Mouse (Mus musculus) forebrain, postnatal 0 days (tissue): ENCODE results near the gene Coasy. TPM values are rescaled to one million over a fixed set of nuclear protein-coding genes. Genes with fewer than 3 reads are reported as not detected.

Experiments used
- ATAC-seq: fragments of 200-750 bp; cut with Nextera tagmentation; 2 replicates; pipeline ENCODE4 v1.8.0; 2017; ENCODE audit warnings: mild to moderate bottlenecking, moderate library complexity
- DNase-seq: peaks from one replicate; pipeline ENCODE4 v3.0.0-alpha.2; 2015
- H3K27ac ChIP-seq: fragments of 300-500 bp; sonication (generic); 2 replicates; pipeline ENCODE4 v1.5.1; 2014; ENCODE audit warnings: low read depth, mild to moderate bottlenecking, antibody characterized with exemption, low read length, moderate library complexity, mixed read lengths
- H3K27me3 ChIP-seq: fragments of 300-500 bp; sonication (generic); 2 replicates; pipeline ENCODE4 v1.6.1; 2014; ENCODE audit warnings: mild to moderate bottlenecking, low read length, mixed read lengths; ENCODE audit not compliant: insufficient read depth
- H3K36me3 ChIP-seq: fragments of 300-500 bp; sonication (generic); 2 replicates; pipeline ENCODE4 v1.6.1; 2014; ENCODE audit warnings: mild to moderate bottlenecking, moderate library complexity; ENCODE audit not compliant: insufficient read depth
- H3K4me1 ChIP-seq: fragments of 300-500 bp; sonication (generic); 2 replicates; pipeline ENCODE4 v1.6.1; 2014; ENCODE audit warnings: antibody characterized with exemption; ENCODE audit not compliant: insufficient read depth
- H3K4me2 ChIP-seq: fragments of 300-500 bp; sonication (generic); 2 replicates; pipeline ENCODE4 v1.6.1; 2014; ENCODE audit warnings: low read depth, mild to moderate bottlenecking, moderate library complexity
- H3K4me3 ChIP-seq: fragments of 300-500 bp; sonication (generic); 2 replicates; pipeline ENCODE4 v1.5.1; 2014; ENCODE audit warnings: low read depth, low read length, mixed read lengths
- H3K9ac ChIP-seq: fragments of 300-500 bp; sonication (generic); 2 replicates; pipeline ENCODE4 v1.6.1; 2014; ENCODE audit warnings: mild to moderate bottlenecking
- H3K9me3 ChIP-seq: fragments of 300-500 bp; sonication (generic); 2 replicates; pipeline ENCODE4 v1.6.1; 2016; ENCODE audit warnings: low read length
- CTCF ChIP-seq: sonication (generic); IDR thresholded peaks from 2 replicates; pipeline ENCODE4 v1.5.1; 2016; ENCODE audit warnings: antibody characterized with exemption, control low read depth, low read depth
- WGBS: fragments of 180-500 bp; shearing (Covaris S2); extraction: QIAGEN DNeasy Blood & Tissue Kit; methylation state at CpG from one replicate; pipeline ENCODE4 v1.1.7; 2014; 5-methylcytosine and 5-hydroxymethylcytosine counted together
- polyA plus RNA-seq: library from polyadenylated mRNA; unstranded; fragments of >200 nt; fragmentation: Nextera tagmentation; extraction: Ambion mirVana; gene quantifications from 2 replicates; pipeline ENCODE4 v1.2.1, GENCODE M21; 2015
- total RNA-seq: library from RNA; depleted of rRNA; stranded (reverse); fragments of >200 nt; gene quantifications from 2 replicates; pipeline ENCODE4 v1.2.3, GENCODE M21; 2014; rRNA removed

The Coasy gene
- total and polyA plus RNA-seq, 2 experiments from 2014 or later = 40.2 to 40.7 TPM

- no peak overlapping the region for H3K27ac ChIP-seq
- no peaks in the 10 kb centered on the region for H3K4me1 ChIP-seq
- DNase-seq (no peak), ATAC-seq (no peak)
- TF ChIP-seq CTCF = no peak
- 84% methylated on average over 11 of the region's 11 CpGs for WGBS
- H3K9me3 ChIP-seq = no peaks in the 10 kb centered on the region
- H3K9ac ChIP-seq = no peak overlapping the region
- H3K4me3 ChIP-seq = no peak overlapping the region
- H3K36me3 ChIP-seq = peaks cover 20% of the 10 kb centered on the region
- H3K27me3 ChIP-seq = no peaks in the 10 kb centered on the region
- no peak overlapping the region for H3K4me2 ChIP-seq
Measured at GRCm38 (mm10) chr11:101128996-101129577, 46.7 kb downstream of the Coasy start.

GRCm38 (mm10) chr11:101130056-101130756 lies 47.8 kb downstream of the Coasy start:
- Histone ChIP-seq H3K27ac (no peak overlapping the region), H3K9ac (no peak overlapping the region), H3K4me3 (no peak overlapping the region), H3K36me3 (peaks cover 15% of the 10 kb centered on the region), H3K27me3 (no peaks in the 10 kb centered on the region), H3K4me1 (no peaks in the 10 kb centered on the region), H3K4me2 (no peak overlapping the region), H3K9me3 (no peaks in the 10 kb centered on the region)
- ATAC-seq (no peak), DNase-seq (no peak)
- no peak for TF ChIP-seq CTCF
- WGBS = 53% methylated on average over 18 of the region's 18 CpGs

DNA sequence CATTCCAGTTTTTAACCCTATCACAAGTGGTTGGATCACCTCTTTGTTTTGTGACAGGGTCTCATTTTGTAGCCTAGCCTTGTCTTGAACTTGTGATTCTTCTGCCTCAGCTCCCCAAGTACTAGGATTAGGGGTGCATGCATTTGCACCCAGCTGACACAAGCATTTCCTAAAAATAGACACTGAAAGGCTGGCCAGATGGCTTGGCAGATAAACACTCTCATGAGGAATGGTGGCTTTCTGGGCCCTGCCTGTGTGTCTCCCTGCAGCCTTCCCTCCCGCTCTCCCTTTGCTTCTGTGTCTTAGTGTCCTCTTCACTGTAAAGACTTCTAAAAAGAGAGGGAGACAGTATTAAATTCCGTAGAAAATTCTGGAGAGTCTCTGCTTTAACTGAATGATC lies 48.8 kb downstream of the Coasy start:
- H3K9me3 ChIP-seq = no peaks in the 10 kb centered on the region
- H3K27ac ChIP-seq = no peak overlapping the region
- H3K9ac ChIP-seq = no peak overlapping the region
- H3K36me3 ChIP-seq = peaks cover 5% of the 10 kb centered on the region
- DNase-seq (peak; percentile 29), ATAC-seq (no peak)
- H3K27me3 ChIP-seq = no peaks in the 10 kb centered on the region
- H3K4me1 ChIP-seq = no peaks in the 10 kb centered on the region
- H3K4me2 ChIP-seq = no peak overlapping the region
- H3K4me3 ChIP-seq = no peak overlapping the region
- WGBS = 89% methylated on average over 2 of the region's 2 CpGs
- no peak for TF ChIP-seq CTCF

- Histone ChIP-seq H3K27ac (no peak overlapping the region), H3K36me3 (peaks cover under 1% of the 10 kb centered on the region; the same call in 1 of the 2 replicates), H3K9ac (no peak overlapping the region), H3K27me3 (no peaks in the 10 kb centered on the region), H3K9me3 (no peaks in the 10 kb centered on the region), H3K4me2 (no peak overlapping the region), H3K4me3 (no peak overlapping the region), H3K4me1 (no peaks in the 10 kb centered on the region)
- no peak for ATAC-seq
- WGBS = 81% methylated on average over 6 of the region's 6 CpGs
- TF ChIP-seq CTCF = peak; percentile 55
- DNase-seq = peak; percentile 46
Measured at GRCm38 (mm10) chr11:101131701-101132100, 49.3 kb downstream of the Coasy start.

DNA sequence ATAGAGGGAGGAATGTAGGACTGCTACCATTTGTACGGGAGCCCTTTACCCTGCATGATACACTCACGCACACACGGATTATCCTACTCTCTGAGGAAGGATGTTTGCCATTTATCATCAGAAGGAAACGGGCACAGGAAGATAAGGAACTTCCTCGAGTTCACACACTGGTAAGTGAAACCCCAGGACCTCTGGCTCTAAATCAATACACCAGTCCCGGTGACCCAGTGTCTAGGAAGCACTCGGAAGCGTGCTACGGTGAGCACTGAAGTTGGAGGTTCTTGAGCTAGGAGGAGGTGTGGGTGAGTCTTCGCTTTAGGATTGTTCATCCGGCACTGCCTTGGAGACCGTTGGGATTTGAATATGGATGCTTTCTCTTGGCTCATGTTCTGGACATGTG lies 50.7 kb downstream of the Coasy start:
- no peak for TF ChIP-seq CTCF

GRCm38 (mm10) chr11:101134217-101134865 lies 52.0 kb downstream of the Coasy start:
- WGBS = 67% methylated on average over 13 of the region's 13 CpGs
- H3K4me1 ChIP-seq = no peaks in the 10 kb centered on the region

More for the DNA sequence above, 50.7 kb downstream of the Coasy start:
- Histone ChIP-seq H3K36me3 (no peaks in the 10 kb centered on the region), H3K4me3 (no peak overlapping the region), H3K4me2 (no peak overlapping the region), H3K27ac (no peak overlapping the region), H3K27me3 (no peaks in the 10 kb centered on the region), H3K4me1 (no peaks in the 10 kb centered on the region), H3K9me3 (no peaks in the 10 kb centered on the region), H3K9ac (no peak overlapping the region)
- ATAC-seq (no peak), DNase-seq (no peak)
- 79% methylated on average over 12 of the region's 12 CpGs for WGBS

More at GRCm38 (mm10) chr11:101134217-101134865, 52.0 kb downstream of the Coasy start:
- Histone ChIP-seq H3K27ac (no peak overlapping the region), H3K4me3 (no peak overlapping the region), H3K36me3 (no peaks in the 10 kb centered on the region), H3K27me3 (no peaks in the 10 kb centered on the region), H3K9me3 (no peaks in the 10 kb centered on the region), H3K4me2 (no peak overlapping the region), H3K9ac (no peak overlapping the region)
- no peak for TF ChIP-seq CTCF
- DNase-seq (no peak), ATAC-seq (no peak)

Other genes with a start within 250 kb of the Coasy start
- 17.8 and 22.6 TPM in 2 replicates for gene Stat5b, start 231.8 kb upstream of the Coasy start, total RNA-seq
- gene Stat5b, start 231.8 kb upstream of the Coasy start, polyA plus RNA-seq = 4.9 and 8.8 TPM in 2 replicates
- 2.0 and 2.6 TPM in 2 replicates for gene Stat5a, start 223.2 kb upstream of the Coasy start, total RNA-seq
- gene Stat5a, start 223.2 kb upstream of the Coasy start, polyA plus RNA-seq = 1.1 and 1.6 TPM in 2 replicates
- gene Stat3, start 143.0 kb upstream of the Coasy start, total RNA-seq = 29.4 and 42.5 TPM in 2 replicates
- gene Stat3, start 143.0 kb upstream of the Coasy start, polyA plus RNA-seq = 20.5 and 31.2 TPM in 2 replicates
- 14.8 and 22.7 TPM in 2 replicates for gene Cavin1, start 111.7 kb upstream of the Coasy start, total RNA-seq
- 36.7 and 38.3 TPM in 2 replicates for gene Cavin1, start 111.7 kb upstream of the Coasy start, polyA plus RNA-seq
- gene Atp6v0a1, start 73.1 kb upstream of the Coasy start, total RNA-seq = 132 and 179 TPM in 2 replicates
- gene Atp6v0a1, start 73.1 kb upstream of the Coasy start, polyA plus RNA-seq = 121 and 162 TPM in 2 replicates
- gene Naglu, start 12.6 kb upstream of the Coasy start, total RNA-seq = 11.3 and 14.9 TPM in 2 replicates
- gene Naglu, start 12.6 kb upstream of the Coasy start, polyA plus RNA-seq = 11.6 and 12.6 TPM in 2 replicates
- gene Hsd17b1, start 4.2 kb upstream of the Coasy start, total RNA-seq = 0.23 and 0.71 TPM in 2 replicates
- not detected in 2 replicates for gene Hsd17b1, start 4.2 kb upstream of the Coasy start, polyA plus RNA-seq
- gene Mlx, start 4.7 kb downstream of the Coasy start, total RNA-seq = 68.0 and 76.5 TPM in 2 replicates
- 78.0 and 82.4 TPM in 2 replicates for gene Mlx, start 4.7 kb downstream of the Coasy start, polyA plus RNA-seq
- gene Psmc3ip, start 12.9 kb downstream of the Coasy start, total RNA-seq = 9.5 and 13.8 TPM in 2 replicates
- 19.2 and 25.7 TPM in 2 replicates for gene Psmc3ip, start 12.9 kb downstream of the Coasy start, polyA plus RNA-seq
- gene Retreg3, start 37.3 kb downstream of the Coasy start, total RNA-seq = 53.3 and 59.0 TPM in 2 replicates
- gene Retreg3, start 37.3 kb downstream of the Coasy start, polyA plus RNA-seq = 21.0 and 23.2 TPM in 2 replicates
- 35.6 and 43.1 TPM in 2 replicates for gene Tubg1, start 37.4 kb downstream of the Coasy start, total RNA-seq
- 64.8 and 66.6 TPM in 2 replicates for gene Tubg1, start 37.4 kb downstream of the Coasy start, polyA plus RNA-seq
- 23.2 and 28.6 TPM in 2 replicates for gene Tubg2, start 73.3 kb downstream of the Coasy start, total RNA-seq
- gene Tubg2, start 73.3 kb downstream of the Coasy start, polyA plus RNA-seq = 59.9 and 69.7 TPM in 2 replicates
- 3.0 and 3.5 TPM in 2 replicates for gene Cntnap1, start 88.0 kb downstream of the Coasy start, total RNA-seq
- gene Cntnap1, start 88.0 kb downstream of the Coasy start, polyA plus RNA-seq = 0.35 and 1.1 TPM in 2 replicates
- 9.2 and 10.2 TPM in 2 replicates for gene Plekhh3, start 88.8 kb downstream of the Coasy start, total RNA-seq
- gene Plekhh3, start 88.8 kb downstream of the Coasy start, polyA plus RNA-seq = 4.9 and 5.3 TPM in 2 replicates
- gene Ccr10, start 92.9 kb downstream of the Coasy start, total RNA-seq = 0.23 and 0.52 TPM in 2 replicates
- 0.15 and 0.24 TPM in 2 replicates for gene Ccr10, start 92.9 kb downstream of the Coasy start, polyA plus RNA-seq
- gene Ezh1, start 143.9 kb downstream of the Coasy start, total RNA-seq = 25.6 and 27.7 TPM in 2 replicates
- 18.8 and 22.5 TPM in 2 replicates for gene Ezh1, start 143.9 kb downstream of the Coasy start, polyA plus RNA-seq
- gene Ramp2, start 163.5 kb downstream of the Coasy start, total RNA-seq = 42.9 and 46.0 TPM in 2 replicates
- 93.4 and 102 TPM in 2 replicates for gene Ramp2, start 163.5 kb downstream of the Coasy start, polyA plus RNA-seq
- 71.7 and 75.8 TPM in 2 replicates for gene Vps25, start 171.1 kb downstream of the Coasy start, total RNA-seq
- 135 and 138 TPM in 2 replicates for gene Vps25, start 171.1 kb downstream of the Coasy start, polyA plus RNA-seq
- gene Wnk4, start 178.0 kb downstream of the Coasy start, total RNA-seq = 3.2 and 5.4 TPM in 2 replicates
- gene Wnk4, start 178.0 kb downstream of the Coasy start, polyA plus RNA-seq = 7.8 and 9.1 TPM in 2 replicates
- gene Cntd1, start 196.4 kb downstream of the Coasy start, total RNA-seq = 0.10 and 0.15 TPM in 2 replicates
- 0.36 and 0.61 TPM in 2 replicates for gene Cntd1, start 196.4 kb downstream of the Coasy start, polyA plus RNA-seq
- gene Coa3, start 196.5 kb downstream of the Coasy start, total RNA-seq = 110 and 140 TPM in 2 replicates
- gene Coa3, start 196.5 kb downstream of the Coasy start, polyA plus RNA-seq = 208 and 233 TPM in 2 replicates
- 107 and 177 TPM in 2 replicates for gene Becn1, start 219.7 kb downstream of the Coasy start, total RNA-seq
- gene Becn1, start 219.7 kb downstream of the Coasy start, polyA plus RNA-seq = 133 and 145 TPM in 2 replicates
- gene Psme3, start 233.6 kb downstream of the Coasy start, total RNA-seq = 70.7 and 80.9 TPM in 2 replicates
- gene Psme3, start 233.6 kb downstream of the Coasy start, polyA plus RNA-seq = 78.2 and 88.0 TPM in 2 replicates
- 2.7 and 4.4 TPM in 2 replicates for gene Aoc2, start 242.5 kb downstream of the Coasy start, total RNA-seq
- 0.42 and 0.87 TPM in 2 replicates for gene Aoc2, start 242.5 kb downstream of the Coasy start, polyA plus RNA-seq
- gene Aoc3, start 248.0 kb downstream of the Coasy start, total RNA-seq = 0.31 and 0.43 TPM in 2 replicates
- gene Aoc3, start 248.0 kb downstream of the Coasy start, polyA plus RNA-seq = 0.05 and 0.08 TPM in 2 replicates